Mouse (Mus musculus) lung, adult 2 months (tissue): ENCODE measurements around the gene Capns2. TPM values are rescaled to one million over a fixed set of nuclear protein-coding genes. Genes with fewer than 3 reads are reported as not detected.
"Not testable (repeated sequence)": the region's sequence is repeated elsewhere in the genome, so short reads cannot be mapped to it uniquely, and the experiment has no call there.

Source experiments
- DNase-seq: peaks from one replicate; pipeline ENCODE4 v3.0.0; 2022
- H3K4me1 ChIP-seq: fragments of 200-500 bp; 2 replicates; pipeline ENCODE4 v1.6.1; 2011; ENCODE audit warnings: low read length; ENCODE audit not compliant: control insufficient read depth, insufficient read depth
- H3K4me3 ChIP-seq: fragments of 200-500 bp; replicated peaks from 2 replicates; pipeline ENCODE3; 2011; ENCODE audit warnings: low read depth, mild to moderate bottlenecking, control low read depth, low read length; ENCODE audit errors: extremely low read depth
- CTCF ChIP-seq: fragments of 200-500 bp; IDR thresholded peaks from 2 replicates; pipeline ENCODE4 v1.5.1; 2011; ENCODE audit warnings: mild to moderate bottlenecking, low read length, control low read depth; ENCODE audit not compliant: insufficient read depth
- POLR2A ChIP-seq: fragments of 200-500 bp; IDR thresholded peaks from 2 replicates; pipeline ENCODE4 v1.6.1; 2011; ENCODE audit warnings: low read depth, mild to moderate bottlenecking, control low read depth, low read length, borderline replicate concordance; ENCODE audit errors: extremely low read depth
- WGBS: fragments of 180-500 bp; shearing (Covaris S2); methylation state at CpG from one replicate; pipeline ENCODE4 v1.1.7; 2018; 5-methylcytosine and 5-hydroxymethylcytosine counted together
- polyA plus RNA-seq: library from polyadenylated mRNA; depleted of rRNA; stranded (reverse); fragments of >200 nt; gene quantifications from 2 replicates; pipeline ENCODE4 v1.2.3, GENCODE M21; 2012

Capns2 gene
- polyA plus RNA-seq, 1 experiment: 9.6 TPM

GRCm38 (mm10) chr8:92875795-92876194, 25.4 kb upstream of the Capns2 start:
- TF ChIP-seq CTCF (no peak), POLR2A (no peak)
- Histone ChIP-seq H3K4me3 (no peak overlapping the region), H3K4me1 (no peaks in the 10 kb centered on the region)
- no peak for DNase-seq
- WGBS: 79% methylated on average over 10 of the region's 10 CpGs

DNA sequence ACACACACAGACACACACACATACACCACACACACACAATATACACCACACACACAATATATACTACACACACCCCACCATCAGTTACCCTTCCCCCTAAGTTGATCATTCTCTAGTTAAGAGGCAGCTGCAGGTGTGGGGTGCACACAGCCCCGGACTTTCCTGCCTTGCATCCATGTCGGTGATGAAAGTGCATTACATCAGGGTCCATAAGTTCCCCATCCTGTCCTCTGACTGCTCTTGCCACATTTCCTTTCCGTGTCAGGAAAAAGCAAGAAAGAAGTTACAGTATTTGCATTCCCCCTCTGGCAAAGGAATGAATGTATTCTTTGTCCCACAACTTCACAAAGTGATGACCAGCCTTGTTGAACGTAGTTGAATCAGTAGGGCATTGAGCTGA, 20.0 kb upstream of the Capns2 start:
- no peak for TF ChIP-seq CTCF
- no peak for TF ChIP-seq POLR2A

GRCm38 (mm10) chr8:92883771-92884170, 17.4 kb upstream of the Capns2 start:
- TF ChIP-seq POLR2A: no peak
- no peak for TF ChIP-seq CTCF
- no peak for DNase-seq
- H3K4me3 ChIP-seq: no peak overlapping the region
- WGBS: 57% methylated on average over 2 of the region's 2 CpGs
- H3K4me1 ChIP-seq: no peaks in the 10 kb centered on the region

More for the DNA sequence above, 20.0 kb upstream of the Capns2 start:
- 39% methylated on average over 4 of the region's 4 CpGs for WGBS
- no peaks in the 10 kb centered on the region for H3K4me1 ChIP-seq
- no peak overlapping the region for H3K4me3 ChIP-seq
- no peak for DNase-seq

DNA sequence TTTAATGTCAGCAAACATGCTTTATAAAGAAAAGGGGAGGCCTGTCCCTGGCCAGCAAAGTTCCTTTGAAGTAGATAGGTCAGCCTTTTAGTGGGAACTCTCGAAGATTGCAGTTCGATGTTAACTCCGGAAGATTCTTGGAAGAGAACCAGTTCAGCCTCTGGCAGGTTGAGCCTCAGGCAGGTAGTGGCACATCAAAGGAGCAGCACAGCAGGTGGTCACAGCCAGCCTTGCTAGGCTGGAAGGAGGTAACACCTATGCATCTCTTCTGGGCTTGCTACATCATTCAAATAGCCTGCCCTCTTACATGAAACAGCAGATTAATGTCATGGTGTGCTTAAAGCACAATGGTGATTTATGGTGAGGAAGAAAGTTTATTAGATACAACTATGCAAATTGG, 9.0 kb upstream of the Capns2 start:
- DNase-seq, H3K4me1 ChIP-seq, H3K4me3 ChIP-seq: not testable (repeated sequence)
- WGBS: 68% methylated on average over 3 of the region's 3 CpGs

DNA sequence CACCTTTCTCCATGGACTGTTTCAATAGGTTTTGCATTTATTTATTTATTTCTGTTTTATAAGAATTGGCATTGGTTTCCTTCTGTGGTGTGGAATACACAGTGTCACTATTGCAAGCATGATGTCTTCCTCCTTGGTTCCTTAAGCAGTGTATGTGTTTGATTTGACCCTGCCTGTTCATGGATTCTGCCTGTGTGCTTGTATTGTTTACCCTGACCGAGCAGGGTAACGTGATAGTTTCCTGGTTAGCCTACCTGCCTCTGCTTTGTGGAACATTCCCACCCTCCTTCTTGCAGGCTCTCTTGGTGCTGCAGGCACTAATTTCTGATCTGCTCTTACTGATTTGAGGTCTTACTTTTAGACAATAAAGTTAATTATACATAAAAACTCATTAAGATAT, 7.3 kb upstream of the Capns2 start:
- Histone ChIP-seq H3K4me1 (no peaks in the 10 kb centered on the region), H3K4me3 (no peak overlapping the region)
- TF ChIP-seq CTCF (no peak), POLR2A (no peak)
- no peak for DNase-seq
- 74% methylated on average over 2 of the region's 2 CpGs for WGBS

GRCm38 (mm10) chr8:92895053-92895452, 6.2 kb upstream of the Capns2 start:
- Histone ChIP-seq H3K4me3 (no peak overlapping the region), H3K4me1 (no peaks in the 10 kb centered on the region)
- no peak for TF ChIP-seq CTCF
- TF ChIP-seq POLR2A: no peak
- no peak for DNase-seq
- 82% methylated on average over 7 of the region's 7 CpGs for WGBS

DNA sequence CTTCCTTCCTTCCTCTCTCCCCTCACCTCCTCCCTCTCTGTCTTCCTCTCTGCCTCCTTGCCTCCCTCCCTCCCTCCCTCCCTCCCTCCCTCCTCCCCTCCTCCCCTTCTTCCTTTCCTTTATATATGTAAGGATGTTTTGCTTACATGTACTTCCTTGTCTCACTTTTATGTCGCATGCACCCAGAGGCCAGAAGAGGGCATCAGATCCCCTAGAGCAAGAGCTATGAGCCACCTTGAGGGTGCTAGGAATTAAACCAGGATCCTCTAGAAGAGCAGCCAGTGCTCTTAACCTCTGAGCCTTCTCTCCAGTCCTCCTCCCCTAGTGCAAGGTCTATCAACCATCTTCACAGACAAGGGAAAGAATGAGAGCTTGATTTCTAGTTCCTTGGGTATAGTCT, 5.2 kb upstream of the Capns2 start:
- DNase-seq: no peak
- TF ChIP-seq POLR2A (no peak), CTCF (no peak)
- 63% methylated on average over 1 of the region's 1 CpGs for WGBS
- Histone ChIP-seq H3K4me3 (no peak overlapping the region), H3K4me1 (no peaks in the 10 kb centered on the region)

- WGBS: 47% methylated on average over 5 of the region's 5 CpGs
- DNase-seq: no peak
- Histone ChIP-seq H3K4me1 (no peaks in the 10 kb centered on the region), H3K4me3 (no peak overlapping the region)
- no peak for TF ChIP-seq POLR2A
- no peak for TF ChIP-seq CTCF
These were observed 4.6 kb upstream of the Capns2 start for GRCm38 (mm10) chr8:92896611-92897010.

DNA sequence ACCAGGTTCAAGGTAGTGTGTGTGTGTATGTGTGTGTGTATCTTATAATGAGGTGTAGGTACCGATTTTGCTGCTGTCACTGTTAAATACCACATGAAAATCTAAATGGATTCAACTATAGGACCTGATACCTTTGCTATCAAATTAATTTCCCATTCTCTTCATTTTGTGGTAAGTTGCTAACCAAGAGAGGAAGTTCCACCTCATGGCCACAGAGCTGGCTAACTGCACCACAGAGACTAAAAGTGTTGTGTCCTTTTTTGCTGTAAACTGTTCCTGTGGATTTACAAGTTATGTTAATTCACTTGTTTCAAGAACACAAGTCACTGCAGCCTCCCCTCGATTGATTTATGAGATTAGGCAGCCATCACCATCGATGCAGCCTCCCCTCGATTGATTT, 3.4 kb upstream of the Capns2 start:
- no peak for TF ChIP-seq CTCF
- TF ChIP-seq POLR2A: no peak
- Histone ChIP-seq H3K4me3 (no peak overlapping the region), H3K4me1 (no peaks in the 10 kb centered on the region)
- no peak for DNase-seq
- 76% methylated on average over 4 of the region's 4 CpGs for WGBS

DNA sequence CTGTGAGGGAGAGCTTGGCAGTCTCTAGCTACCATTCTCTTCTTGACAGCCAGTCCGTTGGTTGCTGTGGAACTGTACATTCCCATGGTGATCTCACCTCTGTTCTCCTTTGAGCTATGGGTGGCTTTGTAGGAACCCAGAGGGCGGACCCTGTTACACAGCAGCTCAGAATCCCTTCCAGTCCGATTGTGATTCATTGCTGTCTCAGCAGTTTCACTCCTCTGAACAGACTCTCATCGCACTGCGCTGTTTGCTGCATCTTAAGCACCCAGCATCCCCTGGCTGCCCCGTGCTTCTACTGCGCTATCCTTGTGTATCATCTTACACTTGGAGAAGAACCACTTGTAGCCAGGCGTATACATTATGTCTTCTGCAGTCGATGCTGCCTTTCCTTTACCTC, 1.6 kb upstream of the Capns2 start:
- WGBS: 84% methylated on average over 9 of the region's 9 CpGs

GRCm38 (mm10) chr8:92902981-92903380, 1.8 kb downstream of the Capns2 start:
- Histone ChIP-seq H3K4me1 (no peaks in the 10 kb centered on the region), H3K4me3 (no peak overlapping the region)
- DNase-seq: no peak
- 62% methylated on average over 2 of the region's 2 CpGs for WGBS
- no peak for TF ChIP-seq CTCF
- TF ChIP-seq POLR2A: no peak

More for the DNA sequence above, 1.6 kb upstream of the Capns2 start:
- no peak for TF ChIP-seq CTCF
- TF ChIP-seq POLR2A: no peak
- H3K4me3 ChIP-seq: no peak overlapping the region
- no peak for DNase-seq
- H3K4me1 ChIP-seq: no peaks in the 10 kb centered on the region
